Mouse (Mus musculus) frontal cortex, adult 2 months (tissue): ENCODE measurements around the gene Msl3. TPM values are rescaled to one million over a fixed set of nuclear protein-coding genes. Genes with fewer than 3 reads are reported as not detected.
A peak's percentile ranks its signal among the peaks of the same experiment; 100 is the strongest.

Source experiments
- DNase-seq, 2 experiments: peaks; one replicate each; pipeline ENCODE4 v3.0.0; 2022; ENCODE audit warnings: low spot score in 1 of 2; ENCODE audit errors: extremely low spot score in 1 of 2
- polyA plus RNA-seq: library from polyadenylated mRNA; depleted of rRNA; stranded (reverse); fragments of >200 nt; gene quantifications from 2 replicates; pipeline ENCODE4 v1.2.3, GENCODE M21; 2012; rRNA removed

The Msl3 gene
- 19.1 and 19.5 TPM in 2 replicates for polyA plus RNA-seq

DNA sequence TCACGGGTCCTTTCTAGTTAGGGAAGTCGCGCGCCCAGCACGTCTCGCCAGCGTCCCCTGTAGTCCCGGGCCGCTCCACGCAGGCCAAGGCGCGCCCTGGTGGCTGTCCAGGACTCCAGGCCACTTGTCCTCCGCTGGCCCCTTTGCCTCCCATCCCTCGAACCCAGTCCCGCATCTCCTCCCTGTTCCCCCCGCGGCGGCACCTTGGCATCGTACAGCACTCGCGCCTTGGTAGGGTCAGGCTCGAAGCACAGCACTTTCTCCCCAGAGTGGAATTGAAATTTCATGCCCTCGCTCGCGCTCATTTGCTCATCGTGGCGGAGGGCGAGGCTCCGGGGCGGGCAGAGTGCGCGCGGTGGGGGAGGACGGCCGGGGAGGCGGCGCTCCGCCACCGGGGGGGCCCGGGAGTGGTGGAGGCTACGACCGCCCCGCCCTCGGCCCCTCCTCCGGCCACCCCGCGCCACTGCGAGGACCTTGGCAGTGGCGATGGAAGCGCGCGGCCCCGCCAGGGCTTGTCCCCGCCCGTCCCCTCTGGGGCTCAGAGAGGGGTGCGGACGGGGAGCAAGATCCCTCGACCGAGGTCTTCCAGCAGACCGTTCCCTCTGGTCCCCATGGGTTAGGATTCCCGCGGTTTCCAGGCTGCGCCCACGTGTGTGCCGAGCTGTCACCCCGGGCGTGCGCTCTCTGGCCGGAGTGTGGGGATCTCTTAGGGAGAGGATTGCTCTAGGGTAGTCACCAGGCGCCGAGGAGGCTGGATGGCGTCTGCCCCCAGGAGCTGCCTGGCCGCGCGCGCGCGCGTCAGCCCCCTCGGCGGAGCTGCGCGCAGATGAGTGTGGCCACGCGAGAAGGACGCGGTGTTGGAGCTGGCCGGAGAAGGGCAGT lies at the start of gene Msl3:
TSS of gene Msl3 (minus strand) at position 374 of the 882 bp plus-strand sequence.
- peak; percentile 59 to 70 for DNase-seq

DNA sequence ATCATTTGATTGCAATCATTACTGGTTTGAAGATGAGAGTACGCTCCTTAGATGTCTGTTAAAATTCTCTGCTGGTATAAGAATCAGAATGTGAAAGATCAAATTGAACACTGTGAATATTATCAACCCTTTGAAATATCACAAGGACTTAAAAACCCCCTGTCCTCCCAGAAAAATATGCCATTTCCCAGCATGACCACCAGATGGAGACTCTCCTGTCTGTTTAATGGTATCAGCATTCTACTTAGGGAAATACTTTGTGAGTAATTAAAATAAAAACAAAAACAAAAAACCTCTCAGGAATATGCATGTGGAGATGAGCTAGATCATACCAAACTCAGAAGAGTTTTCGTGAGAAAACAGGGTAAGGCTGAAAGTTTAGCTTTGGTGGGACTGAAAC lies 44.3 kb upstream of the Msl3 start:
- DNase-seq = peak in 1 of 2 experiments; percentile 31

DNA sequence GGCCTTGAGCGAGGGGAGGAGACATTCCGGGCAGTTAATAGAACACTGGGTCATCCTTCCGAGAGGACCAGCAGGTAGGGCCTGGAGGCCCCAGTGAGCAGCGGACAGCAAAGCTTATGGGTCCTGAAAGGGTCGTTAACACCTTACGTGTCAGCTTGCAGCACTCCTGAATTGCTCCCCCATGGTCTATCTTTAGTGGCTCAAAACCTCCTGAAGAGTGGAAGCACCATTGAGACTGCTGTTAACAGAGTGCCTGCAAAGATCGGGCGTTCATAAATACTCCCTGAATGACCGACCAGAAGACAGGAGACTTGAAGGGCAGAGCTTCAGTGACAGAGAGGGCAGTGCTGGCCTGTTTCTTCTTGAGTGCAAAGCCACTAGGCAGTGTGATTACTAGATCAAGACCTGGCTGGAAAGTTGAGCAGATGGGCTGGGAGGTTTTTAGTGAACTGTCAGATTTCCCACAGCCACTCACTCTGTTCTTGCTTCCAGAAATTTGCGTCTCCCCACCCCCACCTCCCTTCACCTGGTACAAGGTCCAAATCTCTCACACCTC lies 787 bp upstream of the Msl3 start:
- DNase-seq = peak in 1 of 2 experiments; percentile 14

DNA sequence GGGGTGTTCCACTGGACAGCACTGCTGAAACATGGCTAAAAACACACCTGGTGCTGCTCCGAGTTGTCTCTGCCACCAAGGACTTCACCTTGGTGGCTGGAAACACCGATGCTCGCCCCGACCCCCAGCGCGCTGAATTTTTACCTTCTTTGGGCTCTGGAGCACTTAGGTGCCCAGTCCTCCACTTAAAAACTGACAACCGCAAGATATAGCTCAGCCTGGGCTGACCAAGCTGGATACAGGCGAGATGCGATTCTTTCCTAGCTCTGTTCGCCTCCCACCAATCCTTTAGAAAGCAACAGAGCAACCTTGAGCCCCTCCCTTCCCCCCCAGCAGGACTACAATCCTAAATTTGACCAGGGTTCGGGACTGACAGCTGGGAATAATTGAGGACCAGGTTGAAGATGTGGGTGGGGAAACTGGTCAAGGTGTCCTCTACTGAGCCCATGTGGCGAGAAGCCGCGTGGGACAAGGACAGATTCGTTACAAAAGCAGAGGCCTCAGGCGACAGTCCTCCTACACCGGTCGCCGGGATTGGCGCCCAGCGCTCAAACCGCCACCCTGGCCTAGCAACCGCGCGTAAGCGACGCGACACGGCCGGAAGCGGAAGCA lies 679 bp downstream of the Msl3 start:
- DNase-seq = peak in 1 of 2 experiments; percentile 81

DNA sequence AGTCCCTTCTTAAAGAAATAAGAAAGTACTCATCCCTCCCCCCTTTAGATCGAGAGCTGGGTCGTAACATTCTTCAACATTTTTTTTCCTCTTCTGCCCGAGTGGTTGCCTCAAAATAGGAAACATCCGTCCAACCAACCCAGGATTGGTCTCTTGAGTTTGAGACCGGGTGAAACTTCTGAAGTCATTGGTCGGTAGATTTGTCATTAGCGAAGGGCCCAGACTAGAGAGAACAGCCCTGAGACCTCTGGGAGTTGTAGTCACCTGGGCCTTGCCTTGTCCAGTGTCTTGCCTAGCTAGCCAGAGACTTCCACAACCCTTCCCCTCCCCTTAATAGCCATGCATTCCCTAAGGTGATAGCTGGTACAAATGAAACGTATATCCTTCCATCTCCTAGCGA lies 1.3 kb downstream of the Msl3 start:
- peak; percentile 57 to 73 for DNase-seq

DNA sequence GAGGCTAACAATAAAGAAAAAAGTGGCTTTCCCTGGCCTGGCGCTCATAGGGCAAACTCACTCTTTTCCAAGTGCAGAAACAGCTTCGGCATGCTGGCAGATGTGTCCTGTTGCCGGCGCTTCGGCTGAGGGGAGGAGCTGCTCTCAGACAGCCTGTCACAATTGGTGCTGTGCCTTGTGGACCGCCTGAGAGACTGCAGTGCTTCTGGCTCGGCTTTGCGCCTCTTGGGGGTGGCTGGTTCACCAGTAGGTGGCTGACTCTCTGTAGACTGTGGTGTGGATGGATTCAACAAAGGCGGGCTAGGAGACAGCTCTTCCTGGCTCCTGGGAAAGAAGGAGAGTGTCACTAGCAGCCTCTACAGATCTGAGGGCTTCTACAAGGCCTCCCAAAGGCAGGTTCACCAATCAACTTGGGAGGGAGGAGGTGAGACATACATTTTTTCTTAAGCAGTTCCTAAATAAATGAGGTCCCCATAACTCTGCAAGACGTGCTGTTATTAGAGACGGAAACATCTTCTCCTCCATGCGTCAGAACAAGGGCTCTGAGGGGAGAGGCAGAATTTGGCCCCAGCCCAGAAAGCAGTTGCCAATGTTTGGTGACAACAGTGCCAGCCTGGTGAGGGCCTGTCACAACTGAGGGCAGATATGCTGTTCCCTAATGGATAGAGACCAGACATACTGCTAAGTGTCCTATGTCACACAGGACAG lies 9.6 kb downstream of the Msl3 start:
- DNase-seq = no peak

DNA sequence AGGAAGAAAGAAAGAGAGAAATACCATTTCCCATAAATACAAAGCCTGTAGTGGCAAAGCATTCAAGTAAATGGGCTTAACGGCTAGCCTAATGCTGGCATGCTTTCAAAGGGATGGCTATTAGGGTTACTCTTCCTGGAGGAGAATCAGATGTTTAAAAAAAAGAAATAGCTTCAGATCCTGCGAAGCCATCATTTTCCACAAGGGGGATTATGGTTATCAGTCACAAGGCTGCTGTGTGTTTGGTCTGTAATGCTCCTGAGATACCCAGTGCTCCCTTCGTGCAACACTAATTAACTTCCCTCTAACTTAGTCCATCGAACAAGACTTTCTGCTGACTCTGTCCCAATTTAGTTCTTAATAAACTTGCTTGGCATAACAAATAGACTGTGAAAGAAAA lies 13.5 kb downstream of the Msl3 start:
- no peak for DNase-seq

DNA sequence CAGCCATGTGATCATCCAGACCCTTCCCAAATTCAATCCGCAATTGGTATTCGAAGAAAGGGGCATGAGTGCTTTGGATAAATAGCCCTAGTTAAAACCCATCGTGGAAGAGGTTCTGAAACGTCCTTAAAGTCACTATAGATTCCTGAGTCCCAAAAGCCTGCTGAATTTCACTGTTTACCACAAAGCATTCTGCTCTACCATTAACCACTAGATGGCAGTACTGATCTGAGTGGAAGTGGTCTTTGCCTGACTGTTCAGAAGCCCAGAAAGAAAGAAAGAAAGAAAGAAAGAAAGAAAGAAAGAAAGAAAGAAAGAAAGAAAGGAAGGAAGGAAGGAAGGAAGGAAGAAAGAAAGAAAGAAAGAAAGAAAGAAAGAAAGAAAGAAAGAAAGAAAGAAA lies 13.9 kb downstream of the Msl3 start:
- peak in 1 of 2 experiments; percentile 64 for DNase-seq

DNA sequence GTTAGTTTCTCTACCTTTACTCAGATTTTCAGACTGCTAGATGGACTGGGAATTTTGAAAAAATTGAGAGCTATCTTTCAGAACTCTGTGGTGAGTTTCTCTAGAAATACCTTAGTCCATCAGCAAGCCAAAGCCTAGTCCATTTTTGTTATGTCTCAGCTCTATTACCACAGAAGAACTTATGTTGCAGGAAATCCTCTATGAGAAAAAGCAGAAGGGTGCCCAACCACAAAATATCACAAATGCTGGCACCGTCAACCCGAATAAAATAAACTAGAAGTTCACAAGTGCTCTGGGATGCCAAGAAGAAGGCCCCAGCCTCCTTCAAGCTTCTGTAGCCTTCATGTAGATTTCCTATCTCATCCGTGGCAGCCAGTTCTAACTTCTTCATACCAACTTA lies 14.4 kb downstream of the Msl3 start:
- no peak for DNase-seq

DNA sequence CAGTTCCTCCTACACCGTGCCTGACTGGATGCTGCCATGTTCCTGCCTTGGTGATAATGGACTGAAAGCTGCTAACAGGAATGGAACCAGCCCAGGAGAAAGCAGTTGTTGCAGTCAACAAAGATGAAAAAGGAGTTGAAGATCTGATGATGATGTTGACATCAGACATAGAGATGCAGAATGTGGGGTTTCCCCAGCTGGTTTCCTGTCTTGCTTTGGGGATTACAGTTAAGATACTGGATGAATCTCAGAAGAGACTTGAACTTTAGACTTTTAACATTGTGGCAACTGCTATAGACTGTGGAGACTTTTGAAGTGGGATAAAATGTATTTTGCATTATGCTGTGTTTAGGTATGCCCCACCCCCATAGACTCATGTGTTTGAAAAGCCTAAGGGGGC lies 15.9 kb downstream of the Msl3 start:
- DNase-seq = no peak

DNA sequence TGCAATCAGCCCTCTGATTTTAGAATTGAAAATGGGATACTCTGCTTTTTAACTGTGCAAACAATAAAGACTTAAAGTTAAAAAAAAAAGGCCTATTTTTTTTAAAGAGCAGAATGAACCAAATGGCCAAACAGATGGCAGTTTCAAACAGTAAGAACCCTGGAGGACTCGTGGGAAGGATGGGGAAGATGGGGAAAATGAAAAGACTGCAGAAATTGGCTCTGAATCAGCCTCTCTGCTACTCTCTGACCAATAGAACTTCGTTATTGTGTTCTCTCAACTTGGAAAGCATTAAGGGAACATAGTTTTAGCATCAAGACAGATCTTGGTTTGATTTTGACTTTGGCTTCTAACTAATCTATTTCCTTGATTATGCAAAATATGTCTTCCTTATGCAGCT lies 24.4 kb downstream of the Msl3 start:
- DNase-seq = no peak

DNA sequence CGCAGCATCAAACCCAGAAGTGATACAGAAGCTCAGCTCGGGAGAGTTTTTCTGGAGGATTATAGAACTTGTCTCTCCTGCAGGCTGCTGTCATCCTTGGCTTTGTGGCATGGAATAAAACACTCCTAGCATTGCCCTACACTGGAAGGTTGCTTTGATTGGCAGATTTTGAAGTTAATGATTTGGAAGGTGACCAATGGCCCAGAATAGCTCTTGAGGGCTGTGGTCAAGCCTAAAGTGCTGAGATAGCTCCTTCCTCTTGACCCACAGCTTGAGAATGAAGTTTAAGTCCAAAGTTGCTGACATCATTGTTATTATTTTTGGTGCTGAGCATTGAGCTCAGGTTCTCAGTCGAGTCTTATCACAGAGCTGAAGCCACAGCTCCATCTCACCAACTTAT lies 26.0 kb downstream of the Msl3 start:
- no peak for DNase-seq

DNA sequence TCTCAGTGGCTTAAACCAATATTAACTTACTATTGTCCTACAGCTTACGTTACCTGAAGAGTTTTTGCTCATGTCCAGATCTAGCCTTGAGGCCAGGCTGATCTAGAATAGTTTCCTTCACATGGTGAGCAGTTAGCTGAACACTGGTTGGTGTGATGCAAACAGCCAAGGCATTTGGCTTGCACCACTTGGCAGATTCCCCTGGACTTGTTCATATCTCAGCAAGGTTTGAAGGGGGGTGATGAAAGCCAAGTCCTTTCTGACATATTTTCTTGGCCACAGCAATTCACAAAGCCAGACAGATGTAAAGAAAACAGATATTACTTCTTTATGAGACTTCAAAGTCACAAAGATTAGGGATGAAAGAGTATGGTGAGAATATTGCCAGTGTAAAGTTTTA lies 30.2 kb downstream of the Msl3 start:
- DNase-seq = no peak

DNA sequence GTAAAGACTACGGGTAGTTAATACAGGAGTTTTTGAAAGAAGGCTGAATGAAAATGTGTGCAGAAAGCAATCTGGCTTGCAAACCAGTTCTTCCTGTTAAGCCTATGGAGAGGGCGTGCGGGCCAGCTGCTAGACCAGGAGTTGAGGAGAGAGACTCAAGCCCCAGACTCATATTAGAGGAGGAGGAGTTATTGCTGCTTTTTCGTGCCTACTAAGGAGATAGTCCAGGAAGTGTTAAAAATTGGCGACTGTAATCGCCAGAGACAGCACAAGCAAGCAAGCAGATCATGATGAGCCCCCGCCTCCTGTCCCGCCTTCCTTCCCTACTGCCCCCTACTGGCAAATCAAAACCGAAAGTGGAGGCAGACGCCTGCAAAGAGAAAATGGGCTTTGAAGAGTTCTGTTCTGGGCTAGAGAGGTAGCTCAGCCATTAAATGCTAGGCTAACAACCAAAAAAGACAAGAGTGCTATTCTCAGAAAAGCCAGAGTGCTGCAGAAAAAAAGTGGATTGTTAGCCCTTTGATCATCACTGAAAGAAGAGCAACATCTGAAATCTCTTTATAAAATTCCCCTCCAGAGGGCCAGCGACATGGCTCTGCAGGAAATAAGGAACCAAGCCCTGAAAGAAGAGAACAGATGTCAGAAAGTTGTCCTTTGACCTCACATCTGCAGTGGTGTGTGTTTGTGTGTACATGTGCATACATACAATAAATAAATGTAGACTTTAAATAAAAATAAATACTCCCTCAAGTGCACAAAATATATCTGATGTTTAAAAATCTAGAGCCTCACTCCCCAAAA lies 33.9 kb downstream of the Msl3 start:
- DNase-seq = peak in 1 of 2 experiments; percentile 72

Other genes starting within 250 kb of the Msl3 start
- gene Frmpd4, start 96.7 kb downstream of the Msl3 start, polyA plus RNA-seq = 14.9 and 15.4 TPM in 2 replicates
- 4.3 and 5.5 TPM in 2 replicates for gene Arhgap6, start 121.2 kb upstream of the Msl3 start, polyA plus RNA-seq